Mouse (Mus musculus) adipocyte (in vitro differentiated cells): ENCODE measurements around the gene Tmsb15b2.
"Not testable (repeated sequence)": the region's sequence is repeated elsewhere in the genome, so short reads cannot be mapped to it uniquely, and the experiment has no call there.

Experiments used
- DNase-seq: peaks from one replicate; pipeline ENCODE4 v3.0.0-alpha.2; 2016; ENCODE audit warnings: low spot score

Gene Tmsb15b2

DNA sequence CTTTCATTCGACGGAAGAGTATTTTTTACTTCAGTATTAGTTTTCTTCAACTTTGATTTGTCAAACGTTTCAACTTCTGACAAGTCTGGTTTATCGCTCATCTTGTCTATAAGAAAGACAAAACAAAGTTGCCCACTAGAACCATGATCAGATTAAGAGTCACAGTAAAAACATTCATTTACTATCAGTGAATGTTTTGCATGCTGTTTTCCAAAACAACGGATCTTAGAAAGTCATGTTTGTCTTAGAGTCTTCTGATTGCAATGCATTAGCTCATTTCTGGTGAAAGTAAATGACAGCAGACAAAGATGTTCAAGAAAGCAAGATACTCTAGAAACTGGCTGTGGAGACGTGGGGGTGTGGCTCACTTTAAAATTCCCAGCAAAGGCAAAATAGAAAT is at the start of gene Tmsb15b2:
TSS of gene Tmsb15b2 (minus strand) at position 101 of the 400 bp plus-strand sequence.
- DNase-seq: not testable (repeated sequence)

DNA sequence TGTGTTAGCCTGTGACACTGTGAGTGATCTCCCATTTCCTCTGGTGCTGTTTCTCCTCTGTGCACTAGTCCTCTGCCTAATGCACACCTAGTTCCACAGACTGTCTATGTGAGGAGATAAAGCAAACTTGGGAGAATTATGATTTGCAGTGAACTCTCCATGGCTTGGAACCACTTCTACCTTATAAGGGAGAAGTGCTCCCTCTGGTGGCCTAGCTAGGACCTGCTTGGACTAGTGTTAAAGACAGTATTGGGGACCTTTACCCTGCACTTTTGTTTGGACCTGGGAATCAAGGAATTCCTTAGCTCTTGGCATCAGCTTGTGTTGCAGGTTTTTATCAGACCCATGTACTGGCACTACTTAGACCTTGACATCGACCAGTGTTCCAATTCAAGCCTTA is 44.0 kb upstream of the Tmsb15b2 start:
- peak; percentile 81 for DNase-seq

DNA sequence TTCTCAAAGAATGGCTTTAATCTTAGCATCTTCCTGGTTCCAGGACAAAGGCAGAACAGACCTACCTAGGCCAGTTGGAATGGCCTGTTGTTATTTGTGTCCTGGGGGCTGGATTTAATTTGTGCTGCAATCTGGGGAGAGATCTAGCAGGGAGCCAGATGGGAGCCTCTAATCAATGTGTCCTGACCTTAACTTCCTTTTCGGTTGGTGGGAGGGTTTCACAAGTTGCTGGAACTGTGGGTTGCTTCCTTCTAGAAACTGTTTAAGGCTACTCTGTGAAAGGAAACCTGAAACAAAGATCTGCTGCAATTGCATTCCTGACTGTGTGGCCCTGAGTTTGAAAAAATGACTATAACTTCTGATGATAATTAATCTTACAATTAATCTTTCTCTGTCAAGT is 42.4 kb upstream of the Tmsb15b2 start:
- DNase-seq: no peak

DNA sequence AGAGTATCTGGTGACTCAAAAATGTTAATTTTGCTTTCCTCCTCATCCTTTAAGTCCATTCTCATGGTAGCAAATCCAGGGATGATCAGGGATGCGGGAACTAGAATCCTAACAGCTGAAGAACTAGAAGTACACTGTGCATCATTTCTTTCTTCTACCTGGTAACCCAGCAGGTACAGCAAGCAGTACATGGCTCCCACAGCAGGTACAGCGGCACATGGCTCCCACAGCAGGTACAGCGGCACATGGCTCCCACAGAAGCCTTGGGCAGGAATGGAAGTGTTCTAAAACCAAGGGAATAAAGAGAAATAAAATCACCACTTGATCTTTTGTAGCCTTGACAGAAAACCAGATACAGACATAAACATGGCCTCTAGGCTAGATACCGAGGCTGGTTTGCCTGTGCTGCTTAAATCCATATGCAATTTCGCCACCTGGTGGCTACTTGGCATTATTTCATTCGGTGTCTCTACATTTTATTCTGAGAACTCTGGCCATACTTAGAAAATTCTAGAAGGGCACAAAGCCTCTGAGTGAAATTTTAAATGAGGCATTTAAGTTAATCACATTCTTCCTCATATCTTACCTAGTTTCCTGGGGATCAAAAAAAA is 39.9 kb upstream of the Tmsb15b2 start:
- DNase-seq: peak; percentile 71

DNA sequence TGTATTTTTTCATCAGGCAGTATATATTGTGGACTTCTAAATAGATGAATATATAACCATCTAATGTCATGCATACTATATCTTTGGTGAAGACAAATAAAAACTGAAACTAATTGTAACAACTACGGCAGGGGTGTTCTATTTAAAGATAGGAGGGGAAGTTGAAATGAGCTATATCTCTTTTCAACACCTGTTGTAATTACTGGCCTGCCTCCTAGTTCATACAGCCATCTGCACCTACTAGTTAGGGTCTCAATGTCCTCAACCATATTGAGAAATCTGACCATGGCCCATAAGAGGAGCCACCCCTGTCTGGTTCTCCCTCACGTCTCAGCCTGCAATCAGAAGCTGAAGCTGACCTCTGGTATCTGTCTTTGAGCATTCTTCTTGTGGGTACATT is 21.0 kb upstream of the Tmsb15b2 start:
- DNase-seq: no peak

DNA sequence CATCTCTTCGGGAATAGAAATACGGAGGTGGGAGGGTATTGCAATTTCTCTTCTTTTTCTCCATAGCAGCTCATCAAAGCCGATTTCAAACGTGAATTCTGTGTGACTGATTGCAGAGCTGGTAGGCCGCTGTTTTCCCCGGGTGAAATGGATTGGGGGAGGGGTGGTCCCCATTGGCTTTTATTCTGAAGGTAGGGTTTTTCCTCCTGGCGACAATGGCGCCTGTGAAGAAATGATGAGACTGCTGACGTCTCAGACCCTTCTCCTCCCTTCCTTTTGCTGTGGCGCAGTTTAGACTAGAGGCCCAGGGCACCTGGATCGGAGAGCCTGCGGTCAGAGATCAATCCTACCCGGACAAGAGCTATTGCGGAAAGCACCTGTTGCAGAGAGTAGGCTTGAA is 18.3 kb upstream of the Tmsb15b2 start:
- no peak for DNase-seq

DNA sequence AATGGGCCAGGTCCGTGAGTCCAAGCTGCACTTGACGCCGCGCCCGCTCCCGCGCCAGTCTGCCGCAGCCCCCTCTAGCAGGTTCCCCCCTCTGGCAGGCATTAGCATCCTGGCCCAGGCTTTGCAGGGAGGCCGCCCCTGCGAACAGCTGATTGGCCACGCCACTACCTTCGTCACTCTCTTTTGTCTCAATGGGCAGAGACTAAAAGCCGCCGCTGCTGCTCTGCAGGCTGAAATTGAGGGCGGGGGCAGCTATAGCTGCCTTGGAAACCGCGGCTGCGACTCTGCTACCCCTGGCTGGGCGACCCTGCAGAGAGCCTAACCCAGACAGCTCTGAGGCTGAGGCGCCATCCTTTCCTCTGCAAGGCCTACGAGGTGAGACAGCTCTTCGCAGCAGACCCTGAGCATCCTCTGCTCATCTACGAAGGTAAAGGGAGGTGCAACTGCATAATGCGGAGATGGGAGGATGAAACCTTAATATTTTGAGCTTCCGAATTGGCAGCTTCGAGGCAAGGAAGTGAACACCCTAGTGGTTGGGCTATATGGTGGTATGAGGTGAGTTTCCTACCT is 17.8 kb upstream of the Tmsb15b2 start, which contains the start of gene Zcchc18:
TSS of gene Zcchc18 (plus strand) at position 178 of the 570 bp plus-strand sequence.
- DNase-seq: no peak

DNA sequence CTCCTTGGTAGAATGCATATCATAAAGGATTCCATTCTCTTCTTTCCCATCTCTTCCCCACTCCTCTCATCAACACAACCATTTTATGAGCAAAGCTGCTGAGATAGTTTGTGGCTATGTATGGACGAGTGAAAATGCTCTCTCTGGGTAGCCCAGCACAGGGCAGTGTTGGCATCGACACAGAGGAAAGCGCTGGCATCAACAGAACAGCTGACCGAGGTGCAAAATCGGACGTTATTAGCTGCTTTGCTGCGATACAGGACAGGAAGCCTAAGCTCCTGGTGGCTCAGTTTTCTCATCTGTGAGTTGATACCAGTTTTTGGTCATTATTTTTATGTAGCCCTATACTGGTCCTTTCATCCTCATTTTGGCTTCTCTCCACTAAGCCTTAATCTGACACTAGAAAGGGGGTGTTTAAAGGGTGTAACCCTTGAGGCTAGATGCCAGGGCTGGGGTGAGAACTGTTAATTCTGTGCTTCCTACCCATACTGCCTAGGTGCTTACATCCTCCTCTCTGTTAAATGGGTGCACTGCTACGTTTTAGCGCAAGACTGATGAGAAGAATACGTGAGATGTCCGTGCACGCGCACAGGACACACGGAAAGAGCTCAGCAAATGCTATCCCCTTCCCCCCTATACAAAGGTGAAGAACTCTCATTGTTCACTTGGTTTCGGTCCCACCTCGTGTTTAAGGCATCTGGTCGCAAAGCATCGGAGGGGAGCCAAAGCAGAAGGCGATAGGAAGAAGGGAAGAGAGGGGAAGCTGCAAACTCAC is 17.1 kb upstream of the Tmsb15b2 start:
- DNase-seq: no peak

DNA sequence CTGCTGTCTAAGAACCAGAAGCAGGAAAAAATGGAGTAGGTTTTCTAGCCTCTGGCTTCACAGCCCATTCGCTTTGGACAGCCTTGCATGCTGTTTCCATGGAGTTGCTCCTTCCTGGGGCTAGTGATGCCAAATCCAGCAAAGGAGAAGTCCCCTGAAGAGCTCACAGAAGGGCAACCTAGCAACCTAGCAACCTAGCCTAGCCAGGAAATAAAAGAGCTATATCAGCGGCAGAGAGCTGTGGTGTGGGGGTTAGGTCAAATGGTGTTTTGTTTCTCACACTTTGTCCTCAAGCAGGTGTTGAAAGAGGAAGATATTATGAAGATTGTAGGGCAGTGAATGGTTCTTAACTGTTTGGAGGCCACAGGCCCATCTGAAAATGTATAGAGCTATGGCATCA is 16.0 kb upstream of the Tmsb15b2 start:
- no peak for DNase-seq

DNA sequence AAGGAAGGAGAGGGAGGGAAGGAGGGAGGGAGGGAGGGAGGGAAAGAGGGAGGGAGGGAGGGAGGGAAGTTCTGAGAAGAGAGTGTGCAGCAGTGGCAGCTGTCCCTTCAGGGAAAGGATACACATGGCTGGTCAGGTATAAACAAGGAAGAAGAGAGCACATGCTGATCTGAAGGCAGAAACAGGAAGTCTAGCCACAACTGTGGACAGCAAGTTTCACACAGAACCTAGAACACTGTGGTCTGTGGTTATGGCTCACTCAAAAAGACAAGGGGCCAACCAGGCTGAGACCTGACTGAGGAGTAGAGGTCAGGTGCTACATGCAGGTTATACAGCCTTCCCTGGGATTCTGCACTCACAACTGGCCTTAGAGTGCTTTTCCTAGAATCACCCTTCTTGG is 10.7 kb upstream of the Tmsb15b2 start:
- no peak for DNase-seq

DNA sequence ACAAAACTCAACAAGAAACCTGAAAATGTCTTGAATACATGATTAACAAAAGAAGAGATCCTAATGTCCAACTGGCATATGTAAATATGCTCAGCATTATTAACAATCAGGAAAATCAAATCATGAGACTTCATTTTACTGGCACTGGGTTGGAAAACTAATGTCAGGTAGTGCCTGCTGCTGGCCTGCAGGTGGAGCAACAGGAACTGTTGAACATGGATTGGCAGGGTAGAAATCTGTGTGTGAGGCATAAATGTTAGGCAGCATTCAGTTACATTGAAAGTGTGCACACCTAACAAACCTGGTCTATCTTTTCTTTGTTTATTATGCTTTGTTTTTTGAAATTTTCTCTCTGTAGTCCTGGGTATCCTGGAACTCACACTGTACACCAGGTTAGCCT is 3.3 kb upstream of the Tmsb15b2 start:
- DNase-seq: peak; percentile 3

DNA sequence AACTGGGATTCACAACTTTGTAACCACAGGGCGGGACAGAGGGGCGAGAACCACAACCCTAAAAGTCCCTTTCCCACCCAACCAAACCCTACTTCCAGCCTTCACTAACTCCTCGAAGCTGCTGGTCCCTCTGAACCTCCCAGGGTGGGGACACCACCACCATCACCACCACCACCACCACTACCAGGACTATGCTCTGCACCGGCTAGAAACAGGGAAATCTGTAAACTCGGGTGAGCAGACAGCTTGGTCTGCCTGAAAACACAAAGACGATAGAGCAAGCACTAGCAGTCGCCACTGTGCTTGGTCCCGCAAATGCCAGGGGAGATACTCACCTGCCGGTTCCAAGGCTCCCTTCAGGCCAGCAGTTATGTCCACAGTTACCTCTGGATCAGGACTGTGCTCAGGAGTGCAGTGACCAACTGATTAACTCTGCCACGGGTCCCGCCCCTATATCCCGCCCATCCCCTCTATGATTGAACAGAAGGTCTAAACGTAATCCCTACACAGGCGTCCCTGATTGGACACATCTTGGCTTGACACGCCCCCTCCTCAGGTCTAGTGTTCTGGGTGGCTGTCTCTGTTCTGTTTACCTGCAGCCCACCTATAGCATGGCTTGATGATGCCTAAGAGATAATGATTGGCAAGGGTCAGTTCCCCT is 1.3 kb upstream of the Tmsb15b2 start, which contains the start of the genes Tmsb15l and Tmsb15b1:
TSS of gene Tmsb15l (minus strand) at position 446 of the 661 bp plus-strand sequence.
TSS of gene Tmsb15b1 (minus strand) at position 451 of the 661 bp plus-strand sequence.
- DNase-seq: no peak

DNA sequence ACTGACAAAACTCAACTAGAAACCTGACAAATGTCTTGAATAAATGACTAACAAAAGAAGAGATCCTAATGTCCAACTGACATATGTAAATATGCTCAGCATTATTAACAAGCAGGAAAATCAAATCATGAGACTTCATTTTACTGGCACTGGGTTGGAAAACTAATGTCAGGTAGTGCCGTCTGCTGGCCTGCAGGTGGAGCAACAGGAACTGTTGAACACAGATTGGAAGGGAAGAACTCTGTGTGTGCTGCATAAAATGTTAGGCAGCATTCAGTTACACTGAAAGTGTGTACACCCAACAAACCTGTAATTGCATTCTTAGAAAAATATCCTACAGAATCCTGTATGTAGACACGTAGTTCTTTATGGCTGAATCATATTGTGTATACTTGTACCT is 15.6 kb downstream of the Tmsb15b2 start:
- peak; percentile 11 for DNase-seq

DNA sequence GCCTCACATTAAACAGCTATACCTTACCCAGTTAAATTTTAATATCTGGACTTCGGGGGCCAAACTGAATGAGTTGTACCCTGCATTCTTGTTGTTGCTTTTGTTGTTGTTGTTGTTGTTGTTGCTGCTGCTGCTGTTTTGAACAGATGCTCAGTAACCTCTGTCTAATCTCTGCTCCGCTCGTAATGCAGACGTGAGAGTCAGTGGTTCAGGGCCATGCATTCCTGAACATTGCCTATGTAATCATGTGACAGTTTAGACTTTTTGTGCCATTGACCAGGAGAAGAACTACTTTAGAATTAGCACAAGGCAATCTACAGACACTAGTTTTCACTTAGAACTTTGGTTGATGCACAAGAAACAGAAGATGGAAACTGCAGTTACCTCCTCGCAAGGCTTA is 17.0 kb downstream of the Tmsb15b2 start:
- not testable (repeated sequence) for DNase-seq

DNA sequence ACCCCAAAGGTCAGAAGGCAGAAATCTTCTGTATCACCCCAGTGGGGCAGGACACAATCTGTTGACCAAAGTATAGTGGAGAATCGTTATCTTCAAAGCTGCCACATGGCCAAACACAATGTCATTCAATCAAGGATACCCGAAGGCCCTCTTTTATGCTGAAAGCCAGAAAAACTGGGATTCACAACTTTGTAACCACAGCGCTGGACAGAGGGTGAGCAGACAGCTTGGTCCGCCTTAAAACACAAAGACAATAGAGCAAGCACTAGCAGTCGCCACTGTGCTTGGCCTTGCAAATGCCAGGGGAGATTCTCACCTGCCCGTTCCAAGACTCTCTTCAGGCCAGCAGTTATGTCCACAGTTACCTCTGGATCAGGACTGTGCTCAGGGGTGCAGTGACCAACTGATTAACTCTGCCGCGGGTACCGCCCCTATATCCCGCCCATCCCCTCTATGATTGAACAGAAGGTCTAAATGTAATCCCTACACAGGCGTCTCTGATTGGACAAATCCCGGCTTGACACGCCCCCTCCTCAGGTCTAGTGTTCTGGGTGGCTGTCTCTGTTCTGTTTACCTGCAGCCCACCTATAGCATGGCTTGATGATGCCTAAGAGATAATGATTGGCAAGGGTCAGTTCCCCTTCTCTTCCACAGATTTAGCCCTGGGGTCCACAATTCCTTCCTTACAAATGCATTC is 17.6 kb downstream of the Tmsb15b2 start:
- DNase-seq: not testable (repeated sequence)

DNA sequence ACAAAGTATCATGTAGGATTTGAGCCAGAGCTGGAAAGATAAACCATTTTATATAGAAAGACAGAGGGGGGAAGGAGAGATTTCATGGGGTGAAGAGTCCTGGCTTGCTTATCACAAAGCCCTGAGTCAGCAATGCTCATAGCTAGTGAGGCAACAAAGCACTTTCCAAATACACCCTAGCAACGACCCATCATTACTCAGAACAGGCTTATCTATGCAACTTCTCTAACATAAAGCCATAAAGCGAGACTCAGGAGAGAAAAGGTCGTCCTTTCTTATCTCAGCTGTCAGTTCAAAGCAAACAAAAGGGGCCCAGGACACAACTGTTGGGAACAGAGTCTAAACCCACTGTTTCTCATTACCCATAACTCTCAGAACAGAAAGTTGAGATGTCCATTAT is 37.3 kb downstream of the Tmsb15b2 start:
- DNase-seq: no peak

DNA sequence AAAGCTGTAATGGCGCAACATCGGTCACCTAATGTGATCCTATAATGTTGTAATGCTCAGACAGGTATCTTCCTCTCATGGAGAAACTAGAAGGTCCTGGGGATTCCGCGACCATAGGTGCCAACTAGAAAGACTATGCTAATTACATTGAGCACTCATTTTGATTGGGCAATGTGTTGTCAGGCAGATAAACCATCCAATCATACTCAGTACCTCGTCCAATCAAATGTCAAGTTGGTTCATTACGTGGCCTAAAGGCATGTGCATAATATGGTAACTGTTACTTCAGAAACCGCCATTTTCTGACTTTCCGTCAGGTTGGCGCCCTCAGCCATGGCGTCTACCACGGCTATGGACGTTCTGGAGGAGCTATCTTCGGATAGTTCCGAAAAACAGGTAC is 48.3 kb downstream of the Tmsb15b2 start, which contains the start of gene H2bfm:
TSS of gene H2bfm (plus strand) at position 295 of the 400 bp plus-strand sequence.
- no peak for DNase-seq

DNA sequence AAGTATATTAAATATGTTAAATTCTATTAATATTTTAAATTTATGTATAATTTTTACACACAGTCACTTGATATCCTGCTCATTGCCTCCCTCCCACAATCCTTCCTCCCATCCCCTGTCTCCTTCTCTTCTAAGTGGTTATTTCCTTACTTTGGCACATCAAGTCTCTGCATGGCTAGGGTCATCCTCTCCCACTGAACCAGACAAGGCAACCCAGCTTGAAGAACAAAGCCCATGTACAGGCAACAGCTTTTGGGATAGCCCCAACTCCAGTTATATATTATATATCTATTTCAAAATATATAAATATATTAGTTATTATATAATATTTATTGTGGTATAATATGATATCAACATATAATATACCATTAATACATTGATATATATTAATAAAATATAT is 49.4 kb downstream of the Tmsb15b2 start:
- no peak for DNase-seq
